Mouse (Mus musculus) thymus, adult 2 months (tissue): ENCODE data around the gene Pcsk5.

Experiments
- CTCF ChIP-seq: fragments of 200-500 bp; IDR thresholded peaks from 2 replicates; pipeline ENCODE4 v1.5.1; 2012; ENCODE audit warnings: mild to moderate bottlenecking, control low read depth, low read length, moderate library complexity, borderline replicate concordance; ENCODE audit not compliant: control insufficient read depth, poor library complexity, insufficient read depth; ENCODE audit errors: extremely low read depth
- POLR2A ChIP-seq: fragments of 200-500 bp; IDR thresholded peaks from 2 replicates; pipeline ENCODE4 v1.6.1; 2012; ENCODE audit warnings: mild to moderate bottlenecking, low read length, control low read depth, moderate library complexity; ENCODE audit not compliant: control insufficient read depth, poor library complexity, insufficient read depth; ENCODE audit errors: extremely low read depth

DNA sequence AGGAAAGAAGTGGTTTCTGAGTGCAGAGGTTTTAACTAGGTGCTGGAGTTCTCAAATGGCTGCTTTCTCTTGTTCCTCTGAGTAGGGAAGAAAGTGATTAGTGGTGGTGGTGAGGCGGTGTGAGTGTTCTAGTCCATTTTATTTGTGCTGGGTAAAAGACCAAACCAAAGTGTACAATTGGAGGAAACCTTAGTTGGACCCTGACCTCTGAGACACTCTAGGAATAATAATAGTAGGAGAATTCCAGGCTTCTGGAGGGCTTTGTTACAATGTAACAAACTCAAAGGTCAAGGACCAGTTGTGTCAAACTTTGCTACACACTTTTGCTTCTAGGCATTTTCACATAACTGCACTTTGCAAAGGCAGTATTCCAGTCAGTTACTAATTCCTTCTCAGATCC, 400.8 kb downstream of the Pcsk5 start:
- no peak for TF ChIP-seq CTCF
- no peak for TF ChIP-seq POLR2A
